Mouse (Mus musculus) cortical plate, adult 2 months (tissue): ENCODE data around the gene Gm28048. TPM values are rescaled to one million over a fixed set of nuclear protein-coding genes. Genes with fewer than 3 reads are reported as not detected.
A peak's percentile ranks its signal among the peaks of the same experiment; 100 is the strongest.

Experiments used
- H3K27ac ChIP-seq: fragments of 200-500 bp; 2 replicates; pipeline ENCODE4 v1.5.1; 2012; ENCODE audit warnings: low read length, control low read depth, inconsistent platforms; ENCODE audit not compliant: insufficient read depth
- H3K4me1 ChIP-seq: fragments of 200-500 bp; 2 replicates; pipeline ENCODE4 v1.6.1; 2011; ENCODE audit warnings: low read length; ENCODE audit not compliant: control insufficient read depth, insufficient read depth
- H3K4me3 ChIP-seq: fragments of 200-500 bp; 2 replicates; pipeline ENCODE4 v1.5.1; 2011; ENCODE audit warnings: mild to moderate bottlenecking, low read length, control low read depth; ENCODE audit not compliant: insufficient read depth
- CTCF ChIP-seq: fragments of 200-500 bp; IDR thresholded peaks from 2 replicates; pipeline ENCODE4 v1.5.1; 2011; ENCODE audit warnings: mild to moderate bottlenecking, control low read depth, low read length; ENCODE audit not compliant: insufficient read depth; ENCODE audit errors: extremely low read depth
- POLR2A ChIP-seq: fragments of 200-500 bp; IDR thresholded peaks from 2 replicates; pipeline ENCODE4 v1.6.1; 2011; ENCODE audit warnings: mild to moderate bottlenecking, low read length, control low read depth; ENCODE audit not compliant: insufficient read depth; ENCODE audit errors: extremely low read depth
- polyA plus RNA-seq: library from polyadenylated mRNA; depleted of rRNA; stranded (reverse); fragments of >200 nt; gene quantifications from 2 replicates; pipeline ENCODE4 v1.2.3, GENCODE M21; 2012; rRNA removed

Gm28048 gene
- 4.5 and 7.3 TPM in 2 replicates for polyA plus RNA-seq

DNA sequence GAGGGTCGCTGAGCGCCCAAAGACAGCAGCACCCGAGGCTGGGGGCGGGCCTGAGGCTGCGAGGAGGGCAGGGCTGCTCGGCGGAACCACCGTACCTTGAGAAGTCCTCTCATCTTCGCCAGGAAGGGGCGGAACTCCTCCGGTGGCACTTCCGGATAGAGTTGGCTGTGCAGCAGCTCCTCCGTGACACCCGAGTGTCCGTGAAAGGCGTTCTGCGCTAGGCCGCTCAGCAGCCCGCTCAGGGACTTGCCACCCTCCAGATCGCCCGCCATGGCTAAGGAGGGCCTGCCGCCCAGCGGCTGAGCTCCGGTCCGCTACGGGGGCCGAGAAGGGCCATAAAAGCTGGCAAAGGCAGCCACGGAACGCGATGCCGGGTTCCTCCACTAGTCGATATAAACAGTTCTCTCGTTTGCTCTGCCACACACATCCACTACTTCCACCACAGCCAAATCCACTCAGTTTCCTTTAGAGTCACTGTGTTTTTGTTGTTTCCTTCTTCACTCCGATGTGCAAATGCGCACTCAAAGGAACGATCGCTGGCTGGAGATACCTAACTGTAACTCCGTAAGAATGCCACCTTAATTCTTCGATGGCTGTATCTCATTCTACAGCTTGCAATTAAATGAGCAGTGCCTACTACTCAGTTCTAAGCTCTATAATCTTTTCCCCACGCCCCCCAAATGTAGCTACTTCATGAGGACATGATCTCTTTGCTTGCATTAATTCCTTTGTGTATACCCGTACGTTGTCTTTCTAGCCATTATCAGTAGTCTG lies at the start of gene Gm28048, which contains the start of gene Commd1:
TSS of gene Gm28048 (minus strand) at position 107 of the 774 bp plus-strand sequence.
TSS of gene Commd1 (minus strand) at position 399 of the 774 bp plus-strand sequence.
- TF ChIP-seq POLR2A (no peak; the same call in 1 of the 2 replicates), CTCF (peak; percentile 44)
- Histone ChIP-seq H3K4me1 (peaks cover 8% of the 10 kb centered on the region), H3K27ac (peak within 1 kb of the TSS; percentile 79), H3K4me3 (peak within 1 kb of the TSS; percentile 62)

DNA sequence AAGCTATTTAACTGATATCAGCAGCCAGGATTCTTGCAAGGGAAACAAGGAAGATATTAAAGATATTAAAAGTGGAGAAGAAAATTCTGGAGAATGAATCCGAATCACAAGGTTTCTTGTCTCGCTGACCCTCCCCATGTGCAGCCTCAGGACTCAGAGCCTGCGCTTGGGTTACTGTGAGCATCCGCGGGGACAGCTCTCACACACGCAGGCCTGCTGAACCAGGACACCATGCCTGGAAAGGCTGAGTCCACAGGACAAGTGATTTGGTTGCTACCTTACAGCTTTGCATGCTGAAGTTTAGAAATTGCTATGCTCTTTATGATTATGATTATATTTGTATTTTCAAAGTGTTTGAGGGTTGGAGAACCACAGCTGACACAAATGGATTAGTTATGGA lies 47.5 kb upstream of the Gm28048 start:
- TF ChIP-seq POLR2A, result no peak
- no peak for TF ChIP-seq CTCF
- Histone ChIP-seq H3K4me3 (no peak overlapping the region), H3K27ac (no peak overlapping the region), H3K4me1 (no peaks in the 10 kb centered on the region)

DNA sequence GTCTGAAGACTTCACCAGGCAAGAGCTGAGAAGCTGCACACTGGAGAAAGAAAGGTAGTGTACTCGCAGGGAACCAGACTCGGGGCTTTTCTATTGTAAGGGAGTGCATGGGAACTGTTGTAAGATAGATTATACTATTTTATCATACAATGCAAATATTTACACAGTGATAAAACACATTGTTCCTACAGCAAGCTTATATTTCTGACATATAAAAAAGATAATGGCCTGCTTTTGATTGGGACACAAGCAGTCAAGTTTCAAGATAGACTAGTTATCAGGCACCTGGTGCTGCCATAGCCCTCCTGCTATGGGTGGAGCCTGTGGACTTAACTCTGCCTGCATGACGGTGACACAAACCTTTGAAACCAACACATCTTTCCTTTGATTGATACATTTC lies 47.1 kb upstream of the Gm28048 start:
- TF ChIP-seq CTCF (no peak), POLR2A (no peak)
- Histone ChIP-seq H3K4me3 (no peak overlapping the region), H3K4me1 (no peaks in the 10 kb centered on the region), H3K27ac (no peak overlapping the region)

GRCm38 (mm10) chr11:23024169-23024568 lies 42.3 kb upstream of the Gm28048 start:
- Histone ChIP-seq H3K4me3 (no peak overlapping the region), H3K4me1 (no peaks in the 10 kb centered on the region), H3K27ac (no peak overlapping the region)
- TF ChIP-seq CTCF, result no peak
- no peak for TF ChIP-seq POLR2A

DNA sequence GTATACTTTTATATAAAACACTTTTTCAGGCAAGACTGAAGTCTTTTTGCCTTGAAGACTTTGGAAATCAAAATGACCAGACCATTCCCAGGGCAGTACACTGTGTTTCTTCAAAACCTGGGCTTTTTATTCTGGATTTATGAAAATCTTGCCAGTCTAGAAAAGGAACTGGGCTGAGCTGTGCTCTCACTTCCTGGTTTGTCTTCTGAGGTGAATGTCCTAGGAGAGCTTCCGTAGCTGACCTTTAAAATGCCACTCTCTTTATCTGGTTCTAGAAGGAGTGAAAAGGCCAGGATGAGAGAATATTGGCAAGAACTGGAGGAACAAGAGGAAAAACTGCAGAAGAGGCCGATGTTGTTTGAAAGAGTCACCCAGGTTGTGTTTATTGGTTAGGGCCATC lies 41.3 kb upstream of the Gm28048 start:
- no peaks in the 10 kb centered on the region for H3K4me1 ChIP-seq
- no peak overlapping the region for H3K4me3 ChIP-seq
- TF ChIP-seq POLR2A (no peak), CTCF (no peak)
- H3K27ac ChIP-seq, result no peak overlapping the region

- H3K4me1 ChIP-seq, result no peaks in the 10 kb centered on the region
- TF ChIP-seq POLR2A, result no peak
Measured at GRCm38 (mm10) chr11:23020841-23021240, 39.0 kb upstream of the Gm28048 start.

GRCm38 (mm10) chr11:23020116-23020770 lies 38.4 kb upstream of the Gm28048 start:
- H3K27ac ChIP-seq, result no peak overlapping the region
- TF ChIP-seq CTCF, result no peak
- TF ChIP-seq POLR2A, result no peak
- no peaks in the 10 kb centered on the region for H3K4me1 ChIP-seq
- no peak overlapping the region for H3K4me3 ChIP-seq

More at GRCm38 (mm10) chr11:23020841-23021240, 39.0 kb upstream of the Gm28048 start:
- Histone ChIP-seq H3K4me3 (no peak overlapping the region), H3K27ac (no peak overlapping the region)

GRCm38 (mm10) chr11:23017943-23018342 lies 36.1 kb upstream of the Gm28048 start:
- Histone ChIP-seq H3K4me1 (no peaks in the 10 kb centered on the region), H3K27ac (no peak overlapping the region), H3K4me3 (no peak overlapping the region)
- TF ChIP-seq CTCF (no peak), POLR2A (no peak)

DNA sequence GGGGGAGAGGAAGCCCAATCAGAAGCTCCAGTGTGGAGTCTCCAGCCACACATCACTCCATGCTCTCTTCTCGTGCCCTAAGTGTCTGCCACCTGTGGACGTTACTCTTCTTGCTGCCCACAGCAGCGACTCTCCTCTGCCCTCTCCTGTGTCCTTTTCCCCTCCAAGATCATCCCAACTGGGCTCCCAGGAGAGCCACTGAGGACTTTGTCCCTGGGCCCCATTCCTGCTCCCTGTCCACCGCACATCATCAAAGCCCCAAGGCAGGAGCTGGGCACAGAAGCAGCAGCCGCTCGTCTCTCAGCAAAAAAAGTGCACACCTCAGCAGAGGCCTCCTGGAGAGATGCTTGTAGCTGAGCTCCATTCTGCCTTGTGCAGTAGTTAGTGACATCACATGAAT lies 33.1 kb upstream of the Gm28048 start:
- no peaks in the 10 kb centered on the region for H3K4me1 ChIP-seq
- H3K4me3 ChIP-seq, result no peak overlapping the region
- TF ChIP-seq POLR2A, result no peak
- no peak for TF ChIP-seq CTCF
- no peak overlapping the region for H3K27ac ChIP-seq
